In the genomic region with DNA sequence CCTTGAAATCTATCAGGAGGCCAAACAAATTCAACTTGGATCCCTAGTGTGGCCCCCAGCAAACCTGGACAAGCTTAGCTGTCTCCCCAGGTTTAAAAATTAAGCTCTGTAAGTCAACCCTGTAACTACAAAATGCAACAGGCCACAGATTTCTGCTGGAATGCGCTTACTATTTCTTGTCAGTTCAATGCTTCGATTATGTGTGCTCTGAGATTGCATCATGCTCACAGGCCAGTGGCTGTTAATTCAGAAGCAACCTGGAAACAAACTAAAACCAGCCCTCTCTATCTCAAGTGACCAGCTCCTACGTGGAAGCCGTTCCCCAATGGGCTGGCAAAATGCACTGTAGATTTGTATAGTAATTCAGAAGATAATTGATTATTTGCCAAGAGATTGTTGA, we compare ENCODE assay signal across 17 mouse cellular contexts.
"Had no signal": no experiment of that assay in that cellular context is flagged by ENCODE, and none has a peak within 500 bp of the region (broad histone marks: within the 10 kb centered on the region; RNA-seq: fewer than 3 reads in every experiment).

No protein-coding gene starts in this region.

- H3K4me2 ChIP-seq: intestine, embryonic 15.5 days; liver, embryonic 13.5 days; lung, embryonic 14.5 days; midbrain, embryonic 12.5 days; neural tube, embryonic 12.5 days; neural tube, embryonic 15.5 days had no signal

- ATAC-seq: intestine, embryonic 15.5 days; liver, postnatal 0 days had no signal

- H3K4me3 ChIP-seq: intestine, embryonic 15.5 days; layer of hippocampus, adult 2 months; liver, embryonic 13.5 days; midbrain, embryonic 12.5 days; neural tube, embryonic 12.5 days; neural tube, embryonic 15.5 days had no signal

- H3K27ac ChIP-seq: intestine, embryonic 15.5 days; kidney, postnatal 0 days; layer of hippocampus, adult 2 months; liver, embryonic 13.5 days; midbrain, embryonic 12.5 days; neural tube, embryonic 12.5 days; neural tube, embryonic 15.5 days had no signal

- H3K9ac ChIP-seq: intestine, embryonic 15.5 days; liver, embryonic 13.5 days; liver, postnatal 0 days; lung, embryonic 14.5 days; midbrain, embryonic 12.5 days; neural tube, embryonic 12.5 days; neural tube, embryonic 15.5 days had no signal

- DNase-seq: kidney, adult 11 months; kidney, adult 9 months; kidney, postnatal 25 days; layer of hippocampus, adult 9-11 months; liver, embryonic 13.5 days; liver, postnatal 0 days; lung, embryonic 14.5 days; lung, postnatal 10 days; lung, postnatal 4 days; thymus, adult 2 months; thymus, postnatal 25 days had no signal

- H3K36me3 ChIP-seq: intestine, embryonic 15.5 days; liver, embryonic 13.5 days; midbrain, embryonic 12.5 days; neural tube, embryonic 12.5 days; neural tube, embryonic 15.5 days had no signal

- H3K9me3 ChIP-seq: intestine, embryonic 15.5 days; liver, embryonic 13.5 days; midbrain, embryonic 12.5 days; neural tube, embryonic 12.5 days; neural tube, embryonic 15.5 days had no signal

- H3K4me1 ChIP-seq: intestine, embryonic 15.5 days; liver, embryonic 13.5 days; midbrain, embryonic 12.5 days; neural tube, embryonic 12.5 days; neural tube, embryonic 15.5 days had no signal

- H3K27me3 ChIP-seq: intestine, embryonic 15.5 days; liver, embryonic 13.5 days; midbrain, embryonic 12.5 days; neural tube, embryonic 12.5 days; neural tube, embryonic 15.5 days had no signal
